Mouse (Mus musculus): ENCODE measurements around the gene Trib2. TPM values are rescaled to one million over a fixed set of nuclear protein-coding genes. Genes with fewer than 3 reads are reported as not detected.

Trib2 gene
- total RNA-seq, 2 experiments from 2014 or later: 43.0 to 49.3 TPM

- no peak for TF ChIP-seq CTCF (IDR thresholded peaks at IDR 0.05)
- H3K27ac ChIP-seq: no peak overlapping the region; the same call in 1 of the 2 replicates
- no peak overlapping the region for H3K4me3 ChIP-seq
- DNase-seq (ENCODE audit: extremely low spot score in 1 of 2, low spot score in 2 of 2): peak; percentile 54 to 55
- intact Hi-C loops (cut with DNase I): no loop called here
Observed at GRCm38 (mm10) chr12:15758866-15759265, 57.9 kb downstream of the Trib2 start.

DNA sequence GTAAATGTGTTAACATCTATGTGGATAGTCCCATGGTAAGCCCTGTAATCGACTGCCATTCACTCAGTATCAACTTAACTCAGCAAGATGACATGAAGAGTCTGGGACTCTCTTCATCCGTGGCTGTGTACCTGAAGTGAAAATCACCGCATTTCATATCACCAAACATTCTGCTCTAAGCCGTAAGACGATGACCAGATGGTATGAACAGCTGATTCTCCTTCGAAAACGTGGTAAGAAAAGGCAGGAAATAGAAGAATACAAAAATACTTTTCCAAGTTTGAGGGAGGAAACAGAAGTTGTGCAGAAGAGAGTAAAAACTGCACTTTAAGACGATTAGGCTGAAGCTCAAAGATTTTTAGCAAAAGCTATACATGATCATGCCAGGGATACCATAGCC is 59.4 kb downstream of the Trib2 start:
- no peak for DNase-seq (ENCODE audit: extremely low spot score in 1 of 2, low spot score in 2 of 2)
- Histone ChIP-seq H3K4me3 (no peak overlapping the region), H3K27ac (no peak overlapping the region)
- intact Hi-C loops (cut with DNase I): no loop called here
- no peak for TF ChIP-seq CTCF (IDR thresholded peaks at IDR 0.05)

DNA sequence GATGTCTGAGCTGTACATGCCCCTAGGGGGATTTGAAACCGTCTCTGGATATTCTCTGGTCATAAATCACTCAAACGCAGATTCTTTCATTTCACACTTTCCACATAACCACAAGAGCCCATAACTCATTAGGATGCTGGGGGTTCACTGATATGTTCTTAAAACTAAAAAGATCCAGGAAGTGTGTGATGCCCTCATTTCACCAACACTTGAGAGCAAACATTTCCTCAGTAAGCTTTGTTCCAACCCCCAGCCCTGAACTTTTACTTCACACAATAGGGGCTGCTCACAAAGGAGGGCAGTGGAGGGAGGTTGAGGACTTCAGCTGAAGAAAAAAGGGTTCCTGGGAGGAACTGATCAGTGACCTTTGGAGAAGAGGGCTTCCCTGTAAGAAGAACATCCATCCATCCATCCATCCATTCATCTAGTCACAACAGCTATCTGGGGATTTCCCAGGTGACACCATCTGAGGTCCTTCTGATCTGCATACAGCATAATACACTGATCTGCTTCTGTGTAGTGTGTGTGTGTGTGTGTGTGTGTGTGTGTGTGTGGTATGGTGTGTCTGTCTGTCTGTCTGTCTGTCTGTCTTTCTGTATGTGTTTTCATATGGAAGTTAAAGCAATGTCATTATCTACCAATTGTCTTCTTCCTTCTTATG is 61.6 kb downstream of the Trib2 start:
- no peak overlapping the region for H3K4me3 ChIP-seq
- TF ChIP-seq CTCF (IDR thresholded peaks at IDR 0.05): no peak
- no peak for DNase-seq (ENCODE audit: extremely low spot score in 1 of 2, low spot score in 2 of 2)
- intact Hi-C loops (cut with DNase I): no loop called here
- no peak overlapping the region for H3K27ac ChIP-seq

DNA sequence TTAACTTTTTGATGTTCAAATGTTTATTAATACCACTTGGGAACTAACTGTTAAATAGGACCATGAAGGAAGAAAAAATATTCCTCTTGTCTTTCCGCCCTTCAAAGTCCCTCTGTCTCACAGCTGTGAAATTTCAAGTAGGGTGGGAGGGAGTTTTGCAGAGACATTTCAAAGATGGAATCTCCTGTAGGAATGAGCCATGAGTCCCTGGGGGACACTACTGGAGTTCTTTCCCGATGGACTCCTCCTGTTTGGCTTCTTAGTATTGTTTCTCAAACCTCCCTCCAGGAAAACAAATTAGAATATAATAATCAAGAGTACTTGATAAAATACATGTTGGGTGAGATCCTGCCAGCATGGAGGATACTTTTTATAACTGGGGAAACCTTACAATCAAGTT is 62.1 kb downstream of the Trib2 start:
- TF ChIP-seq CTCF (IDR thresholded peaks at IDR 0.05): no peak
- DNase-seq (ENCODE audit: extremely low spot score in 1 of 2, low spot score in 2 of 2): no peak
- intact Hi-C loops (cut with DNase I): no loop called here
- no peak overlapping the region for H3K27ac ChIP-seq
- no peak overlapping the region for H3K4me3 ChIP-seq

- no peak for TF ChIP-seq CTCF (IDR thresholded peaks at IDR 0.05)
- intact Hi-C loops (cut with DNase I): no loop called here
- Histone ChIP-seq H3K27ac (no peak overlapping the region), H3K4me3 (no peak overlapping the region)
- no peak for DNase-seq (ENCODE audit: extremely low spot score in 1 of 2, low spot score in 2 of 2)
Observed at GRCm38 (mm10) chr12:15749646-15750195, 67.0 kb downstream of the Trib2 start.

- no peak for DNase-seq (ENCODE audit: extremely low spot score in 1 of 2, low spot score in 2 of 2)
- TF ChIP-seq CTCF (IDR thresholded peaks at IDR 0.05): no peak
- Histone ChIP-seq H3K27ac (no peak overlapping the region), H3K4me3 (no peak overlapping the region)
- intact Hi-C loops (cut with DNase I): no loop called here
Observed at GRCm38 (mm10) chr12:15745752-15746151, 71.0 kb downstream of the Trib2 start.

Small RNAs within 50 kb of the gene (microRNA-seq; reads per million reads assigned to microRNA genes)
- 0 reads per million in 2 experiments for gene Mir6387

All from left cerebral cortex, adult 2 months (tissue).